In genomic region chr5:131600325-131601125, GRCm38 (mm10) we compare ENCODE assay signal across 8 mouse cellular contexts.
A peak's percentile ranks its signal among the peaks of the same experiment; 100 is the strongest.
DNase-seq lines count a peak whose midpoint lies in the region; ATAC-seq and TF ChIP-seq lines count a peak whose summit lies in the region.

No protein-coding gene starts in this region.

- no peak for TF ChIP-seq CTCF in heart, adult 2 months (IDR thresholded peaks at IDR 0.05)
- no peak for TF ChIP-seq CTCF in midbrain, postnatal 0 days (IDR thresholded peaks at IDR 0.05)

- no peaks in the 10 kb centered on the region for H3K9me3 ChIP-seq in kidney, embryonic 14.5 days (ENCODE audit: control insufficient read depth, low read length)
- H3K9me3 ChIP-seq in embryonic facial prominence, embryonic 12.5 days: no peaks in the 10 kb centered on the region
- no peaks in the 10 kb centered on the region for H3K9me3 ChIP-seq in midbrain, postnatal 0 days (ENCODE audit: low read length)

- no peak overlapping the region for H3K4me3 ChIP-seq in kidney, embryonic 14.5 days (ENCODE audit: low read length)
- no peak overlapping the region for H3K4me3 ChIP-seq in embryonic facial prominence, embryonic 12.5 days
- peak overlapping the region; percentile 13; the same call in 1 of the 2 replicates for H3K4me3 ChIP-seq in heart, adult 2 months
- H3K4me3 ChIP-seq in midbrain, postnatal 0 days (ENCODE audit: low read depth, low read length): no peak overlapping the region

- 24% methylated on average over 14 of the region's 14 CpGs for WGBS in kidney, embryonic 14.5 days
- 10% methylated on average over 14 of the region's 14 CpGs for WGBS in embryonic facial prominence, embryonic 12.5 days
- WGBS in heart, adult 2 months: 14% methylated on average over 14 of the region's 14 CpGs
- 5% methylated on average over 14 of the region's 14 CpGs for WGBS in midbrain, postnatal 0 days

- ATAC-seq in kidney, embryonic 14.5 days (ENCODE audit: low FRiP score, low TSS enrichment): no peak; the same call in 1 of the 2 replicates
- peak; percentile 64; the same call in 1 of the 2 replicates for ATAC-seq in embryonic facial prominence, embryonic 12.5 days (ENCODE audit: insufficient number of reproducible peaks, insufficient read depth, low FRiP score, low TSS enrichment)
- peak; percentile 78 for ATAC-seq in midbrain, postnatal 0 days (ENCODE audit: low FRiP score)

- H3K36me3 ChIP-seq in kidney, embryonic 14.5 days (ENCODE audit: control insufficient read depth, insufficient read depth, low read length): no peaks in the 10 kb centered on the region
- H3K36me3 ChIP-seq in embryonic facial prominence, embryonic 12.5 days: no peaks in the 10 kb centered on the region
- H3K36me3 ChIP-seq in heart, adult 2 months (ENCODE audit: control insufficient read depth, insufficient read depth, low read length): no peaks in the 10 kb centered on the region
- no peaks in the 10 kb centered on the region for H3K36me3 ChIP-seq in midbrain, postnatal 0 days (ENCODE audit: insufficient read depth, low read length)

- TF ChIP-seq EP300 in heart, adult 2 months (IDR thresholded peaks at IDR 0.05; ENCODE audit: insufficient read depth, low read depth, low read length): no peak

- H3K27me3 ChIP-seq in kidney, embryonic 14.5 days (ENCODE audit: control insufficient read depth, insufficient read depth, low read length): peaks cover 16% of the 10 kb centered on the region
- H3K27me3 ChIP-seq in embryonic facial prominence, embryonic 12.5 days: 0 out of 2 replicates have a peak, but pooled peaks cover 8% of the 10 kb centered on the region
- no peaks in the 10 kb centered on the region for H3K27me3 ChIP-seq in heart, adult 2 months (ENCODE audit: control insufficient read depth, insufficient read depth, low read length)
- H3K27me3 ChIP-seq in midbrain, postnatal 0 days (ENCODE audit: insufficient read depth, low read length): no peaks in the 10 kb centered on the region

- H3K9ac ChIP-seq in kidney, embryonic 14.5 days (ENCODE audit: low read depth, low read length): no peak overlapping the region
- peak overlapping the region; percentile 4; the same call in 1 of the 2 replicates for H3K9ac ChIP-seq in embryonic facial prominence, embryonic 12.5 days
- H3K9ac ChIP-seq in heart, adult 2 months (ENCODE audit: low read depth, low read length): peak overlapping the region; percentile 49
- no peak overlapping the region for H3K9ac ChIP-seq in midbrain, postnatal 0 days (replicated peaks; ENCODE audit: low read length, poor library complexity, severe bottlenecking)

- H3K4me2 ChIP-seq in kidney, embryonic 14.5 days (replicated peaks; ENCODE audit: low read depth, low read length): no peak overlapping the region
- H3K4me2 ChIP-seq in embryonic facial prominence, embryonic 12.5 days (replicated peaks): 0 out of 2 replicates have a peak overlapping the region, but pooled peaks have one; percentile 7
- H3K4me2 ChIP-seq in midbrain, postnatal 0 days (ENCODE audit: low read depth, low read length, poor library complexity, severe bottlenecking): peak overlapping the region; percentile 13; the same call in 1 of the 2 replicates

- H3K27ac ChIP-seq in kidney, embryonic 14.5 days (ENCODE audit: low read depth, low read length): no peak overlapping the region
- H3K27ac ChIP-seq in embryonic facial prominence, embryonic 12.5 days: 0 out of 2 replicates have a peak overlapping the region, but pooled peaks have one; percentile 12
- peak overlapping the region; percentile 76 for H3K27ac ChIP-seq in heart, adult 2 months
- 0 out of 2 replicates have a peak overlapping the region, but pooled peaks have one; percentile 12 for H3K27ac ChIP-seq in midbrain, postnatal 0 days (ENCODE audit: low read depth, low read length)

- H3K79me2 ChIP-seq in heart, adult 2 months (replicated peaks; ENCODE audit: control insufficient read depth, insufficient read depth, low read length): no peaks in the 10 kb centered on the region; the same call in 1 of the 2 replicates

- peaks cover 24% of the 10 kb centered on the region for H3K4me1 ChIP-seq in kidney, embryonic 14.5 days (ENCODE audit: control insufficient read depth, insufficient read depth, low read length)
- peaks cover 38% of the 10 kb centered on the region for H3K4me1 ChIP-seq in embryonic facial prominence, embryonic 12.5 days
- H3K4me1 ChIP-seq in heart, adult 2 months (ENCODE audit: control insufficient read depth, insufficient read depth, low read length): peaks cover 2% of the 10 kb centered on the region
- peaks cover 25% of the 10 kb centered on the region for H3K4me1 ChIP-seq in midbrain, postnatal 0 days (ENCODE audit: insufficient read depth, low read length)

- TF ChIP-seq POLR2A in heart, adult 2 months (IDR thresholded peaks at IDR 0.05; ENCODE audit: insufficient read depth, low read depth, low read length): no peak

- peak; percentile 96 for DNase-seq in kidney, adult 11 months
- DNase-seq in heart, adult 2 months: peak; percentile 85 to 87
- DNase-seq in kidney, adult 18-20 months: peak; percentile 91
- DNase-seq in left cerebral cortex, postnatal 36 days (ENCODE audit: low spot score in 2 of 2): peak; percentile 32 to 50
- peak; percentile 77 for DNase-seq in midbrain, postnatal 0 days (ENCODE audit: low spot score)
- peak; percentile 71 for DNase-seq in testis, postnatal 14 days (ENCODE audit: low spot score)

- intact Hi-C loops in heart, adult 2 months (cut with DNase I): no loop called here
- intact Hi-C loops in left cerebral cortex, postnatal 36 days (cut with DNase I): no loop called here

Comparison
In these comparisons a context has a peak if more than half of its experiments do, and no peak if none do; other contexts are left out.
1. DNase-seq: peak in every context shown above with its lines; median percentile 96 in kidney, adult 11 months; 91 in kidney, adult 18-20 months; 86 in heart, adult 2 months; 77 in midbrain, postnatal 0 days; 71 in testis, postnatal 14 days; 41 in left cerebral cortex, postnatal 36 days.
2. H3K9ac ChIP-seq: peak in embryonic facial prominence, embryonic 12.5 days (single experiment) and heart, adult 2 months (single experiment); none in kidney, embryonic 14.5 days (single experiment) and midbrain, postnatal 0 days (single experiment).